Mouse (Mus musculus): ENCODE results near the gene Pcgf6.
"Not testable (repeated sequence)": the region's sequence is repeated elsewhere in the genome, so short reads cannot be mapped to it uniquely, and the experiment has no call there.

Gene Pcgf6

DNA sequence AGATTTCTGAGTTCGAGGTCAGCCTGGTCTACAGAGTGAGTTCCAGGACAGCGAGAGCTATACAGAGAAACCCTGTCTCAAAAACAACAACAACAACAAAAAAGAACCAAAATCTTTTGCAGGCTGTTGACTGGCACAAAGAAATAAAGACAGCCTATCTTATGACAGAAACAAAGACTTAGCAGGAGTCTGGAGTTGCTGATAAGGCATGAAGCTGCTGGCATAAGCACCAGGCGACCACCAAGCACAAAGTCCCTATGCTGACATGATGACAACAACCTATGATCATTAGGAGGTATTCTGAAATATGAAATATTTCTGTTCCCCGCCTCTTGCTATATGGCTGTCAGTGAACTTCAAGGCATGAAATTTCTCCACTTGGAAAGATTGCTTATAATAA lies 51.8 kb downstream of the Pcgf6 start:
- no peak for DNase-seq (ENCODE audit: low spot score in 2 of 2)

- no peak for DNase-seq (ENCODE audit: low spot score in 2 of 2)
Measured at GRCm38 (mm10) chr19:46998168-46998870, 52.4 kb downstream of the Pcgf6 start.

DNA sequence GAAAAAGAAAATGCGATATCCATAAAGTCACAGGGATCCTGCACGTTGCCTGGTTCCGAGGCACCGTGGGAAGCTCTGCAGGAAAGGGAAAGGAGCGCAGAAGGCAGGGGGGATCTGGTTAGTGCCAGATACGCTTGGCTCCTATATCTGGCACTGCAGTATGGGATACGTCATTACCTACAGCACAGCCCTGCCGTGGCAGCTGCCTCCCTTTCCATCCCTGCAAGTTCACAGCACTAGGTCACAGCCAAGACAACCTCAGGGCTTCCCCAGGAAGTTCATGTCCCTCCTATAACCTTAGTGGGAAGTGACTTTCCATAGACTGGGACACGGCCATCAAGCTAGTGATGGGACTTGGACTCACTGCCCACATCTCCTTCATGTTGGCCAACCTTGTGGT lies 54.6 kb downstream of the Pcgf6 start:
- no peak for DNase-seq (ENCODE audit: low spot score in 2 of 2)

DNA sequence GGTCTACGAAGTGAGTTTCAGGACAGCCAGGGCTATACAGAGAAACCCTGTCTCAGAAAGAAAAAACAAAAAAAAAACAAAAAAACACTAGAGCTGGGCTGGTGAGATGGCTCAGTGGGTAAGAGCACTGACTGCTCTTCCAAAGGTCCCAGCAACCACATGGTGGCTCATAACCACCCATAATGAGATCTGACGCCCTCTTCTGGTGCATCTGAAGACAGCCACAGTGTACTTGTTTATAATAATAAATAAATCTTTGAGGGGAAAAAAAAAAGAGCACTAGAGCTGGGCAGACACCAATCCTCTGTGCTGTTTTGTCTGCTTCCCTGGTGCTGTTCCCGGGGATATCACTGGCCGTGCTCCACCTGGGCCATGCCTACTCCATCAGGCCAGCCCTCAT lies 58.4 kb downstream of the Pcgf6 start:
- not testable (repeated sequence) for DNase-seq (ENCODE audit: low spot score in 2 of 2)

- DNase-seq (ENCODE audit: low spot score in 2 of 2), result peak in 1 of 2 experiments; percentile 79
Measured at GRCm38 (mm10) chr19:46991145-46991544, 59.6 kb downstream of the Pcgf6 start.

DNA sequence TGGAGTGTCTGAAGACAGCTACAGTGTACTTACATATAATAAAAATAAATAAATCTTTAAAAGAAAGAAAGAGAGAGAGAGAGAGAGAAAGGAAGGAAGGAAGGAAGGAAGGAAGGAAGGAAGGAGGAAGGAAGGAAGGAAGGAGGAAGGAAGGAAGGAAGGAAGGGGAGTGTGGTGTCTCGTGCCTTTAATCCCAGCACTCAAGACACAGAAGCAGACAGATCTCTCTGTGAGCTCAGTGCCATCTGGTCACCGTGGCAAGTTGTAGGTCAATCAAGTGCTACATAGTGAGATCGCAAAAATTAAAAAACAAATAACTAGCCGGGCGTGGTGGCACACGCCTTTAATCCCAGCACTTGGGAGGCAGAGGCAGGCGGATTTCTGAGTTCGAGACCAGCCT lies 60.1 kb downstream of the Pcgf6 start:
- DNase-seq (ENCODE audit: low spot score in 2 of 2), result not testable (repeated sequence)

DNA sequence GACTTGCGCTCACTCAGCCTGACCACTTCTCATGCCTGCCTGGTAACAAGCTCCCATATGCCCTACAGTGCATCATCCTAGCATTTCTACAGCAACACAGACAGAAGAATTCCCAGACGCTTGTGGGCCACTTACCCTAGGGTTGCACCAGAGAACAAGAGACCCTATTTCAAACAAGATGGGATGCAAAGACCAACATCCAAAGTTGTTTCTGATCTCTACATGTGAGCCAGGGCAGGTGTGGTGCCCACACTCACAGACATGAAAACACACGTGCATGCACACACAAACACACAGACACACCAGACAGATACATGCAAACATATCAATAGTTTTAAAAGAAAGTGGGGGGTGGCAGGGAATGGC lies 60.6 kb downstream of the Pcgf6 start:
- no peak for DNase-seq (ENCODE audit: low spot score in 2 of 2)

- no peak for DNase-seq (ENCODE audit: low spot score in 2 of 2)
Measured at GRCm38 (mm10) chr19:46989479-46990152, 61.1 kb downstream of the Pcgf6 start.

DNA sequence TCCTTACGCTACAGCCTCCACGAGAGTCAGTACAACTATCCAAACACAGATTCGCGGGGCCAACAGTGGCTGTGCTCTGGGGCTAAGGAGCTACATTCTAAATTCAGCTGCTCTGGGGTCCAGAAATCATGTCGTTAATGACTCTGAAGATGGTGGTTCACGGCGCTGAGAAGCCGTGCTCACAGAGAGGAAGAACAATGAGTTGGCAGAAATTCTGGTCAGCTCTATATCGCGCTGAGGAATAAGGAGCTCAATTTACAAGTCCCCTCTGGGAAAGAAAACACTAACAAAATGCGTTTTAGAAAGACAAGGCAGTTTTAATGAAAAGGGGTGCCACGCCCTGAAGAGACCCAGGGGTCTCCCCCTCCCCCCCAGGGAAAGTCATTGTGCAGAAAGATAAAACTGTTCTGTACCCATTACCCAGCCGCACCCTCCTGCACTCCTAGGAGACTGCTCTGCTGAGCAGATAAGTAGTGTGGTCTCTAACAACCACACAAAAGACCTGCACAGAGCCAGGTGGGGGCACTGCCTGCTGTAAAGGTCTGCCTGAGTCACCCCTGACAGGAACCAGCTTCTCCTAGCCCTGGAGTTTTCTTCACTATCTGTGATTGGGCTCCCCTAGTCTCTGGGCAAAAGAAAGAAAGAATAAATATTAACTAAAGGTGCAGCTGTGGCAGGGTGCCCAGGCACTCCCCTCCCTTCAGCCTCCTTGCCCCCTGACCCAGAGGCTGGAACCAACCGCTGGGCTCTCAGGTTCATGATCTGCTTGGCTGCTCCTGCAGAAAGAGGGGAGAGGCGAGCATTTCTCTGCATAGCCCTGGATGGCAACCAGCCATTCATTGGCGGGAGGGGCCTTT lies 62.2 kb downstream of the Pcgf6 start:
- no peak for DNase-seq (ENCODE audit: low spot score in 2 of 2)

- no peak for DNase-seq (ENCODE audit: low spot score in 2 of 2)
Measured at GRCm38 (mm10) chr19:46987646-46988045, 63.1 kb downstream of the Pcgf6 start.

- DNase-seq (ENCODE audit: low spot score in 2 of 2), result no peak
Measured at GRCm38 (mm10) chr19:46984726-46985622, 65.7 kb downstream of the Pcgf6 start.

DNA sequence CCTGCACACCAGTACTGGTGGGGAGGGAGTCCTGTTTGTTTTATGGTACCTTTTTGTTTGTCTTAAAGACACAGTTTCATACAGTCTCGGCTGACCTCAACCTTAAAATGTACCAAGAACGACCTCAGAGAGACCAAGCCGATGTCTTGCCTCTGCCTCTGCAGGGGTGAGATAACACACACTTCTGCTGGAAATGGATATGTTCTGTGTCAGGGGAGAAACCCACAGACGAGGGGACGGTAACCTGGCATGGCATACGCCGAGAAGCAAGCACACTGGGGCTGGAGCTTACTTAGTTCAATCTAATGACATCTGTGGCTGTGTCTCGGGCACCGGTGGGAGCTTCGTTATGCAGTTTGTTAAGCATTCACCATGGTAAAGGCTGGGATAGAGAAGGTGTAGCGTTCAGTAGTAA lies 66.7 kb downstream of the Pcgf6 start:
- DNase-seq (ENCODE audit: low spot score in 2 of 2), result no peak

Data from left cerebral cortex, adult 9 months (tissue).